Mouse (Mus musculus) small intestine, adult 2 months (tissue): ENCODE measurements at regions not wholly inside any gene's neighbourhood (a gene's known extent, or its start where the extent isn't known, plus 50 kb on each side); places are given as distances from the start of the nearest gene placed in this dataset.

ENCODE experiments used
- CTCF ChIP-seq: fragments of 200-500 bp; IDR thresholded peaks from 2 replicates; pipeline ENCODE4 v1.5.1; 2012; ENCODE audit warnings: low read depth, mild to moderate bottlenecking, control low read depth, inconsistent platforms, low read length, moderate library complexity, mixed read lengths; ENCODE audit not compliant: insufficient replicate concordance, insufficient read length; ENCODE audit errors: extremely low read depth
- POLR2A ChIP-seq: fragments of 200-500 bp; IDR thresholded peaks from 2 replicates; pipeline ENCODE4 v1.6.1; 2012; ENCODE audit warnings: low read depth, mild to moderate bottlenecking, control low read depth, inconsistent platforms, low read length, moderate library complexity

DNA sequence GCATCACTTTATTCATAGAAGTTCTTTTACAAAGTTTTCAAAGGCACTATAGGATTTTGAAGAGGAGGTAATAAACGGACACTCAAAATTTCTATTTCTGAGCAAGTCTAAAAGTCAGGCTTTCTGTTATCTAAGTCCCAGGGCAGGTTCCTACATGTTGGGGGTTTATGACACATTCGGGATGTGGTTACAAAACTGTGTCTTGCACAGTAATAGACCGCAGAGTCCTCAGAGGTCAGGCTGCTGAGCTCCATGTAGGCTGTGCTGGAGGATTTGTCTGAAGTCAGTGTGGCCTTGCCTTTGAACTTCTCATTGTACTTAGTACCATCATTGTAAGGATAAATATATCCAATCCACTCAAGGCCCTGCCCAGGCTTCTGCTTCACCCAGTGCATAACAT is 1102.7 kb downstream of the Adam6a start:
- TF ChIP-seq CTCF (no peak), POLR2A (no peak)
